Comparison of ENCODE assay signal across 14 mouse cellular contexts in the genomic region with DNA sequence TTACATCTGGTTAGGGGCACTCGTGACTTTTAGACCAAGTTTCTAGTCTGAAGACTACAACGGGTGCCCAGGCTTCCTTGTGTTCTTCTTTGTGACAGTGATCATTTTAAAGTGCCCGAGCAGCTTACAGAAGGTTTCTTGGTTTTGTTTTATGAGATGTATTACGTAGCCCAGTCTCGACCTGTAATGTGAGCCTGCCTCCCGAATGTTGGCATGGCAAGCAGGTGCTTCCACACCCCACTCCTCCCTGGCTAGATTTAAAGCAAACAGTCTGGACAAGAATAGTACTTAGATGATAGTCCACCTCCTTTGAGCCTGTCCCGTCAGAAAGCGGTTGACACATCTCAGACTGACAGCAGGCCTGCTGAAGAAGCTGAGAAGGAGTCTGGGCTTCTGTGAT. TPM values are rescaled to one million over a fixed set of nuclear protein-coding genes. Genes with fewer than 3 reads are reported as not detected.
DNase-seq lines count a peak whose midpoint lies in the region; ATAC-seq lines count a peak whose summit lies in the region.
"Had no signal": no experiment of that assay in that cellular context is flagged by ENCODE, and none has a peak within 500 bp of the region (broad histone marks: within the 10 kb centered on the region; RNA-seq: fewer than 3 reads in every experiment).

No protein-coding gene starts in this region.

- H3K27me3 ChIP-seq in heart, embryonic 10.5 days (ENCODE audit: insufficient read depth, poor library complexity, severe bottlenecking), result no peaks in the 10 kb centered on the region
- H3K27me3 ChIP-seq in limb, embryonic 12.5 days, result no peaks in the 10 kb centered on the region
- H3K27me3 ChIP-seq in limb, embryonic 10.5 days (ENCODE audit: low read depth, poor library complexity, severe bottlenecking), result no peaks in the 10 kb centered on the region
- no peaks in the 10 kb centered on the region for H3K27me3 ChIP-seq in limb, embryonic 15.5 days
- H3K27me3 ChIP-seq: forebrain, embryonic 15.5 days; hindbrain, embryonic 13.5 days had no signal

- 77% methylated on average over 8 of the region's 8 CpGs for WGBS in heart, embryonic 10.5 days
- WGBS in limb, embryonic 12.5 days, result 72% methylated on average over 8 of the region's 8 CpGs
- 87% methylated on average over 8 of the region's 8 CpGs for WGBS in limb, embryonic 10.5 days
- WGBS in limb, embryonic 15.5 days, result 48% methylated on average over 8 of the region's 8 CpGs

- no peaks in the 10 kb centered on the region for H3K9me3 ChIP-seq in heart, embryonic 10.5 days
- H3K9me3 ChIP-seq in limb, embryonic 12.5 days, result no peaks in the 10 kb centered on the region
- no peaks in the 10 kb centered on the region for H3K9me3 ChIP-seq in limb, embryonic 10.5 days (replicated peaks)
- H3K9me3 ChIP-seq in limb, embryonic 15.5 days, result no peaks in the 10 kb centered on the region
- H3K9me3 ChIP-seq: embryonic facial prominence, embryonic 10.5 days; forebrain, embryonic 15.5 days; hindbrain, embryonic 13.5 days had no signal

- no peak for DNase-seq in heart, embryonic 10.5 days (ENCODE audit: low spot score)
- no peak for DNase-seq in heart, postnatal 36 days
- no peak for DNase-seq in limb, embryonic 10.5 days (ENCODE audit: low spot score)
- no peak for DNase-seq in retina, postnatal 1 day
- DNase-seq: adrenal gland, adult 8-10 months; adrenal gland, postnatal 36 days; cerebellum, adult 2 months; gastrocnemius, postnatal 36 days had no signal

- H3K4me2 ChIP-seq in limb, embryonic 12.5 days, result no peak overlapping the region
- no peak overlapping the region for H3K4me2 ChIP-seq in limb, embryonic 15.5 days
- H3K4me2 ChIP-seq: forebrain, embryonic 15.5 days; hindbrain, embryonic 13.5 days had no signal

- ATAC-seq in limb, embryonic 12.5 days (ENCODE audit: insufficient number of reproducible peaks, insufficient read depth, low FRiP score, low TSS enrichment, low read depth), result no peak
- no peak for ATAC-seq in limb, embryonic 15.5 days (ENCODE audit: insufficient number of reproducible peaks, low FRiP score, low TSS enrichment, low read depth)
- ATAC-seq: forebrain, embryonic 15.5 days; hindbrain, postnatal 0 days had no signal

- peak overlapping the region; percentile 48; the same call in 1 of the 2 replicates for H3K27ac ChIP-seq in heart, embryonic 10.5 days
- 0 out of 2 replicates have a peak overlapping the region, but pooled peaks have one; percentile 17 for H3K27ac ChIP-seq in limb, embryonic 12.5 days
- no peak overlapping the region for H3K27ac ChIP-seq in limb, embryonic 10.5 days
- peak overlapping the region; percentile 43 for H3K27ac ChIP-seq in limb, embryonic 15.5 days
- H3K27ac ChIP-seq: embryonic facial prominence, embryonic 10.5 days; forebrain, embryonic 15.5 days; hindbrain, postnatal 0 days had no signal

- H3K4me1 ChIP-seq in heart, embryonic 10.5 days, result peaks cover 29% of the 10 kb centered on the region
- peaks cover 15% of the 10 kb centered on the region for H3K4me1 ChIP-seq in limb, embryonic 12.5 days (replicated peaks)
- H3K4me1 ChIP-seq in limb, embryonic 10.5 days, result peaks cover 15% of the 10 kb centered on the region
- peaks cover 20% of the 10 kb centered on the region for H3K4me1 ChIP-seq in limb, embryonic 15.5 days
- H3K4me1 ChIP-seq: embryonic facial prominence, embryonic 10.5 days; hindbrain, embryonic 13.5 days had no signal

- H3K4me3 ChIP-seq in heart, embryonic 10.5 days, result no peak overlapping the region
- no peak overlapping the region for H3K4me3 ChIP-seq in limb, embryonic 12.5 days (replicated peaks)
- no peak overlapping the region for H3K4me3 ChIP-seq in limb, embryonic 10.5 days
- no peak overlapping the region for H3K4me3 ChIP-seq in limb, embryonic 15.5 days
- H3K4me3 ChIP-seq: embryonic facial prominence, embryonic 10.5 days; forebrain, embryonic 15.5 days; hindbrain, embryonic 13.5 days had no signal

- H3K9ac ChIP-seq in limb, embryonic 12.5 days (replicated peaks), result no peak overlapping the region
- no peak overlapping the region for H3K9ac ChIP-seq in limb, embryonic 15.5 days
- H3K9ac ChIP-seq: forebrain, embryonic 15.5 days; hindbrain, embryonic 13.5 days had no signal

- peaks cover 39% of the 10 kb centered on the region for H3K36me3 ChIP-seq in heart, embryonic 10.5 days
- H3K36me3 ChIP-seq in limb, embryonic 12.5 days, result peaks cover 38% of the 10 kb centered on the region
- peaks cover 46% of the 10 kb centered on the region for H3K36me3 ChIP-seq in limb, embryonic 10.5 days
- peaks cover 39% of the 10 kb centered on the region for H3K36me3 ChIP-seq in limb, embryonic 15.5 days

- intact Hi-C loops in heart, postnatal 36 days (cut with DNase I), result no loop called here

RNA-seq across cellular contexts. Expression of gene Myl9, which starts 9.6 kb away (rescaled TPM):
- polyA plus RNA-seq in heart, embryonic 10.5 days (2016; fragmentation: Nextera tagmentation; extraction: Ambion mirVana), result 1,471 and 1,998 TPM in 2 replicates
- 100 to 1,000 TPM in 1 of 2 experiments, 10 to 100 TPM in 1; 97.9 to 115 TPM for total RNA-seq in heart, postnatal 36 days (2021)
- polyA plus RNA-seq in limb, embryonic 12.5 days (2016; fragmentation: Nextera tagmentation; extraction: Ambion mirVana), result 103 and 121 TPM in 2 replicates
- polyA plus RNA-seq in limb, embryonic 10.5 days (2016; fragmentation: Nextera tagmentation; extraction: Ambion mirVana), result 30.1 and 62.7 TPM in 2 replicates
- polyA plus RNA-seq in limb, embryonic 15.5 days (2015; fragmentation: Nextera tagmentation; extraction: Ambion mirVana), result 219 and 273 TPM in 2 replicates
